Mouse (Mus musculus): Measurements from ENCODE around the gene Dip2b. TPM values are rescaled to one million over a fixed set of nuclear protein-coding genes. Genes with fewer than 3 reads are reported as not detected.

Gene Dip2b
- polyA plus RNA-seq, 1 experiment from 2014 or later = 26.6 TPM

- peaks cover 97% of the 10 kb centered on the region for H3K36me3 ChIP-seq
- H3K9ac ChIP-seq (replicated peaks) = no peak overlapping the region
- no peak for ATAC-seq (ENCODE audit: low FRiP score, low read depth)
- no peaks in the 10 kb centered on the region for H3K9me3 ChIP-seq
- H3K27ac ChIP-seq (replicated peaks) = no peak overlapping the region
- H3K4me3 ChIP-seq = no peak overlapping the region
- no peak overlapping the region for H3K4me2 ChIP-seq (replicated peaks)
- no peaks in the 10 kb centered on the region for H3K27me3 ChIP-seq
- 92% methylated on average over 5 of the region's 5 CpGs for WGBS
- H3K4me1 ChIP-seq = no peaks in the 10 kb centered on the region
Measured at GRCm38 (mm10) chr15:100188542-100188941, 150.1 kb downstream of the Dip2b start.

- ATAC-seq (ENCODE audit: low FRiP score, low read depth) = no peak
- WGBS = 85% methylated on average over 14 of the region's 14 CpGs
- H3K36me3 ChIP-seq = peaks cover 97% of the 10 kb centered on the region
Measured at GRCm38 (mm10) chr15:100188962-100189404, 150.5 kb downstream of the Dip2b start.

GRCm38 (mm10) chr15:100190083-100190482 is 151.6 kb downstream of the Dip2b start:
- Histone ChIP-seq H3K36me3 (peaks cover 97% of the 10 kb centered on the region), H3K4me1 (no peaks in the 10 kb centered on the region), H3K27me3 (no peaks in the 10 kb centered on the region), H3K9me3 (no peaks in the 10 kb centered on the region), H3K9ac (replicated peaks) (no peak overlapping the region), H3K4me3 (no peak overlapping the region), H3K27ac (replicated peaks) (no peak overlapping the region; the same call in 1 of the 2 replicates), H3K4me2 (replicated peaks) (no peak overlapping the region)
- no peak for ATAC-seq (ENCODE audit: low FRiP score, low read depth)
- WGBS = 96% methylated on average over 5 of the region's 5 CpGs

More at GRCm38 (mm10) chr15:100188962-100189404, 150.5 kb downstream of the Dip2b start:
- no peaks in the 10 kb centered on the region for H3K4me1 ChIP-seq
- H3K4me3 ChIP-seq = no peak overlapping the region
- no peak overlapping the region for H3K27ac ChIP-seq (replicated peaks)
- H3K4me2 ChIP-seq (replicated peaks) = no peak overlapping the region
- no peaks in the 10 kb centered on the region for H3K27me3 ChIP-seq
- H3K9me3 ChIP-seq = no peaks in the 10 kb centered on the region
- H3K9ac ChIP-seq (replicated peaks) = no peak overlapping the region

- Histone ChIP-seq H3K4me1 (no peaks in the 10 kb centered on the region), H3K4me3 (no peak overlapping the region), H3K9ac (replicated peaks) (no peak overlapping the region), H3K9me3 (no peaks in the 10 kb centered on the region), H3K4me2 (replicated peaks) (no peak overlapping the region), H3K27me3 (no peaks in the 10 kb centered on the region), H3K36me3 (peaks cover 91% of the 10 kb centered on the region), H3K27ac (replicated peaks) (no peak overlapping the region)
- no peak for ATAC-seq (ENCODE audit: low FRiP score, low read depth)
- WGBS = 90% methylated on average over 11 of the region's 11 CpGs
Measured at GRCm38 (mm10) chr15:100198983-100199745, 160.7 kb downstream of the Dip2b start.

- H3K36me3 ChIP-seq = peaks cover 91% of the 10 kb centered on the region
- no peak overlapping the region for H3K27ac ChIP-seq (replicated peaks)
- H3K27me3 ChIP-seq = no peaks in the 10 kb centered on the region
- no peaks in the 10 kb centered on the region for H3K9me3 ChIP-seq
- no peak overlapping the region for H3K9ac ChIP-seq (replicated peaks)
- H3K4me1 ChIP-seq = no peaks in the 10 kb centered on the region
- H3K4me2 ChIP-seq (replicated peaks) = no peak overlapping the region
- no peak for ATAC-seq (ENCODE audit: low FRiP score, low read depth)
- 83% methylated on average over 3 of the region's 3 CpGs for WGBS
- H3K4me3 ChIP-seq = no peak overlapping the region
Measured at GRCm38 (mm10) chr15:100199790-100200189, 161.3 kb downstream of the Dip2b start.

- no peak for ATAC-seq (ENCODE audit: low FRiP score, low read depth)
- 93% methylated on average over 3 of the region's 3 CpGs for WGBS
- H3K27me3 ChIP-seq = no peaks in the 10 kb centered on the region
- H3K4me3 ChIP-seq = no peak overlapping the region
- H3K27ac ChIP-seq (replicated peaks) = no peak overlapping the region
- H3K9me3 ChIP-seq = no peaks in the 10 kb centered on the region
- peaks cover 93% of the 10 kb centered on the region for H3K36me3 ChIP-seq
- H3K4me2 ChIP-seq (replicated peaks) = no peak overlapping the region
- H3K9ac ChIP-seq (replicated peaks) = no peak overlapping the region
- H3K4me1 ChIP-seq = no peaks in the 10 kb centered on the region
Measured at GRCm38 (mm10) chr15:100201806-100202205, 163.3 kb downstream of the Dip2b start.

- 93% methylated on average over 4 of the region's 4 CpGs for WGBS
- Histone ChIP-seq H3K27ac (replicated peaks) (no peak overlapping the region), H3K9me3 (no peaks in the 10 kb centered on the region), H3K4me3 (no peak overlapping the region), H3K4me1 (no peaks in the 10 kb centered on the region), H3K9ac (replicated peaks) (no peak overlapping the region), H3K36me3 (peaks cover 93% of the 10 kb centered on the region), H3K4me2 (replicated peaks) (no peak overlapping the region), H3K27me3 (no peaks in the 10 kb centered on the region)
- ATAC-seq (ENCODE audit: low FRiP score, low read depth) = no peak
Measured at GRCm38 (mm10) chr15:100202431-100203015, 164.1 kb downstream of the Dip2b start.

- Histone ChIP-seq H3K4me3 (no peak overlapping the region), H3K9ac (replicated peaks) (no peak overlapping the region), H3K27ac (replicated peaks) (no peak overlapping the region), H3K4me1 (no peaks in the 10 kb centered on the region), H3K4me2 (replicated peaks) (no peak overlapping the region), H3K9me3 (no peaks in the 10 kb centered on the region), H3K36me3 (peaks cover 92% of the 10 kb centered on the region), H3K27me3 (no peaks in the 10 kb centered on the region)
- no peak for ATAC-seq (ENCODE audit: low FRiP score, low read depth)
- WGBS = 100% methylated on average over 1 of the region's 1 CpGs
Measured at GRCm38 (mm10) chr15:100204574-100204973, 166.1 kb downstream of the Dip2b start.

- H3K9me3 ChIP-seq = no peaks in the 10 kb centered on the region
- H3K9ac ChIP-seq (replicated peaks) = no peak overlapping the region
- H3K27me3 ChIP-seq = no peaks in the 10 kb centered on the region
- no peaks in the 10 kb centered on the region for H3K4me1 ChIP-seq
- H3K36me3 ChIP-seq = peaks cover 96% of the 10 kb centered on the region
- 98% methylated on average over 3 of the region's 3 CpGs for WGBS
- ATAC-seq (ENCODE audit: low FRiP score, low read depth) = no peak
- H3K27ac ChIP-seq (replicated peaks) = no peak overlapping the region
- no peak overlapping the region for H3K4me3 ChIP-seq
- no peak overlapping the region for H3K4me2 ChIP-seq (replicated peaks)
Measured at GRCm38 (mm10) chr15:100210013-100210412, 171.5 kb downstream of the Dip2b start.

GRCm38 (mm10) chr15:100213339-100213738 is 174.9 kb downstream of the Dip2b start:
- no peaks in the 10 kb centered on the region for H3K27me3 ChIP-seq
- no peak overlapping the region for H3K4me2 ChIP-seq (replicated peaks)
- H3K36me3 ChIP-seq = peaks cover 86% of the 10 kb centered on the region
- ATAC-seq (ENCODE audit: low FRiP score, low read depth) = no peak
- no peaks in the 10 kb centered on the region for H3K9me3 ChIP-seq
- H3K27ac ChIP-seq (replicated peaks) = no peak overlapping the region
- no peak overlapping the region for H3K4me3 ChIP-seq
- H3K4me1 ChIP-seq = no peaks in the 10 kb centered on the region
- H3K9ac ChIP-seq (replicated peaks) = no peak overlapping the region
- WGBS = 93% methylated on average over 2 of the region's 2 CpGs

GRCm38 (mm10) chr15:100215092-100215491 is 176.6 kb downstream of the Dip2b start:
- H3K9me3 ChIP-seq = no peaks in the 10 kb centered on the region
- no peak overlapping the region for H3K4me2 ChIP-seq (replicated peaks)
- ATAC-seq (ENCODE audit: low FRiP score, low read depth) = no peak
- H3K4me3 ChIP-seq = no peak overlapping the region
- no peaks in the 10 kb centered on the region for H3K27me3 ChIP-seq
- no peak overlapping the region for H3K27ac ChIP-seq (replicated peaks)
- H3K4me1 ChIP-seq = no peaks in the 10 kb centered on the region
- H3K36me3 ChIP-seq = peaks cover 71% of the 10 kb centered on the region
- no peak overlapping the region for H3K9ac ChIP-seq (replicated peaks)
- WGBS = 91% methylated on average over 11 of the region's 11 CpGs

- 96% methylated on average over 9 of the region's 9 CpGs for WGBS
- H3K27ac ChIP-seq (replicated peaks) = no peak overlapping the region
- H3K4me3 ChIP-seq = no peak overlapping the region
- ATAC-seq (ENCODE audit: low FRiP score, low read depth) = no peak
- H3K9ac ChIP-seq (replicated peaks) = no peak overlapping the region
- no peaks in the 10 kb centered on the region for H3K9me3 ChIP-seq
- no peak overlapping the region for H3K4me2 ChIP-seq (replicated peaks)
- H3K4me1 ChIP-seq = no peaks in the 10 kb centered on the region
- H3K27me3 ChIP-seq = no peaks in the 10 kb centered on the region
- peaks cover 60% of the 10 kb centered on the region for H3K36me3 ChIP-seq
Measured at GRCm38 (mm10) chr15:100216173-100216572, 177.7 kb downstream of the Dip2b start.
